Mouse (Mus musculus) urinary bladder, adult 18-20 months (tissue): Measurements from ENCODE around the gene Nnat.
"Not testable (repeated sequence)": the region's sequence is repeated elsewhere in the genome, so short reads cannot be mapped to it uniquely, and the experiment has no call there.

Experiments used
- DNase-seq, 2 experiments: peaks; one replicate each; pipeline ENCODE4 v3.0.0; 2022; ENCODE audit warnings: low spot score in 2 of 2, mixed read lengths in 2 of 2

Gene Nnat

GRCm38 (mm10) chr2:157550292-157550691 lies 9.6 kb upstream of the Nnat start:
- DNase-seq: no peak

GRCm38 (mm10) chr2:157552158-157552886 lies 7.6 kb upstream of the Nnat start:
- DNase-seq: peak; percentile 32 to 52

GRCm38 (mm10) chr2:157556074-157556698 lies 3.7 kb upstream of the Nnat start:
- no peak for DNase-seq

GRCm38 (mm10) chr2:157558051-157558450 lies 1.8 kb upstream of the Nnat start:
- no peak for DNase-seq

- DNase-seq: no peak
Observed at GRCm38 (mm10) chr2:157558520-157558919, 1.4 kb upstream of the Nnat start.

- no peak for DNase-seq
Observed at GRCm38 (mm10) chr2:157559440-157559839, 438 bp upstream of the Nnat start.

GRCm38 (mm10) chr2:157560302-157560701 lies 424 bp downstream of the Nnat start:
- no peak for DNase-seq

GRCm38 (mm10) chr2:157561165-157561836 lies 1.4 kb downstream of the Nnat start:
- DNase-seq: peak in 1 of 2 experiments; percentile 65

- DNase-seq: no peak
Observed at GRCm38 (mm10) chr2:157563031-157563430, 3.2 kb downstream of the Nnat start.

- no peak for DNase-seq
Observed at GRCm38 (mm10) chr2:157564723-157565122, 4.8 kb downstream of the Nnat start.

- DNase-seq: no peak
Observed at GRCm38 (mm10) chr2:157565446-157565845, 5.6 kb downstream of the Nnat start.

GRCm38 (mm10) chr2:157565898-157566259 lies 6.0 kb downstream of the Nnat start:
- DNase-seq: no peak

- peak; percentile 76 to 87 for DNase-seq
Observed at GRCm38 (mm10) chr2:157566260-157566952, 6.5 kb downstream of the Nnat start.

- DNase-seq: peak in 1 of 2 experiments; percentile 23
Observed at GRCm38 (mm10) chr2:157567235-157567961, 7.5 kb downstream of the Nnat start.

GRCm38 (mm10) chr2:157568881-157569280 lies 9.0 kb downstream of the Nnat start:
- DNase-seq: no peak

GRCm38 (mm10) chr2:157569796-157570485 lies 10.1 kb downstream of the Nnat start:
- no peak for DNase-seq

GRCm38 (mm10) chr2:157571224-157571832 lies 11.4 kb downstream of the Nnat start, which contains the start of gene Blcap:
Gene Blcap, minus strand, starts transcription at chr2:157571274.
- DNase-seq: no peak

GRCm38 (mm10) chr2:157572786-157573185 lies 12.9 kb downstream of the Nnat start:
- no peak for DNase-seq

GRCm38 (mm10) chr2:157585351-157585750 lies 25.5 kb downstream of the Nnat start:
- DNase-seq: not testable (repeated sequence)

GRCm38 (mm10) chr2:157596876-157597566 lies 37.1 kb downstream of the Nnat start:
- DNase-seq: no peak
